Mouse (Mus musculus) frontal cortex, postnatal 14 days (tissue): ENCODE results near the gene Ppp1r12c.

Experiments used
- DNase-seq, 2 experiments: peaks; one replicate each; pipeline ENCODE4 v3.0.0; 2022; ENCODE audit warnings: low spot score in 2 of 2

The Ppp1r12c gene

GRCm38 (mm10) chr7:4432026-4432425, 69.5 kb downstream of the Ppp1r12c start:
- DNase-seq, result peak; percentile 2

- peak; percentile 52 to 64 for DNase-seq
Measured at GRCm38 (mm10) chr7:4431548-4431947, 69.9 kb downstream of the Ppp1r12c start.
